Mouse (Mus musculus): ENCODE data around the gene Apba2. TPM values are rescaled to one million over a fixed set of nuclear protein-coding genes. Genes with fewer than 3 reads are reported as not detected.

Gene Apba2
- polyA plus RNA-seq, 1 experiment: not detected

GRCm38 (mm10) chr7:64662506-64662905, 161.0 kb downstream of the Apba2 start:
- Histone ChIP-seq H3K4me1 (ENCODE audit: control insufficient read depth, insufficient read depth, low read length) (no peaks in the 10 kb centered on the region), H3K27ac (ENCODE audit: insufficient read depth, low read depth, low read length) (no peak overlapping the region), H3K4me3 (ENCODE audit: insufficient read depth, low read length) (no peak overlapping the region)
- TF ChIP-seq CTCF (IDR thresholded peaks at IDR 0.05; ENCODE audit: low read depth, low read length) (no peak), POLR2A (IDR thresholded peaks at IDR 0.05; ENCODE audit: borderline replicate concordance, low read depth, low read length) (no peak)

DNA sequence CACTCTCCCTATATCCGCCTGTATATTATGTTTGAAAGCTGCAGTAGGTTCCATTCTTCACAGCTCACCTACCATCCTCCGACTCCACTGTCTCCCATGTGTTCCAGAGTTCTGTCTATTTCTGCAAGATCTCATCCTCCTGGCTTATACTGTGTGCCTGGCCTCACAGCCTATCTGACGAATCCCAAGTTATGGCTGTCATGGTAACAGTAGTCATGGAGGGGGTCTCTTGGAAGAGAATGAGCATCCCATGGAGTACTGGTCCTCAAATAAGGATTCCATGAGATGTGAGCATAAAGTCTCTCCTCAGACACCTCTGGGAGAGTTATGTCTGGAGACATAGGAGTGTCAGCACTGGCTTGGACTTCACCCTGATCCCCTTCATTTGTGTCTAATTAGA, 162.1 kb downstream of the Apba2 start:
- no peaks in the 10 kb centered on the region for H3K4me1 ChIP-seq (ENCODE audit: control insufficient read depth, insufficient read depth, low read length)
- H3K4me3 ChIP-seq (ENCODE audit: insufficient read depth, low read length): no peak overlapping the region
- TF ChIP-seq CTCF (IDR thresholded peaks at IDR 0.05; ENCODE audit: low read depth, low read length) (no peak), POLR2A (IDR thresholded peaks at IDR 0.05; ENCODE audit: borderline replicate concordance, low read depth, low read length) (no peak)
- no peak overlapping the region for H3K27ac ChIP-seq (ENCODE audit: insufficient read depth, low read depth, low read length)

DNA sequence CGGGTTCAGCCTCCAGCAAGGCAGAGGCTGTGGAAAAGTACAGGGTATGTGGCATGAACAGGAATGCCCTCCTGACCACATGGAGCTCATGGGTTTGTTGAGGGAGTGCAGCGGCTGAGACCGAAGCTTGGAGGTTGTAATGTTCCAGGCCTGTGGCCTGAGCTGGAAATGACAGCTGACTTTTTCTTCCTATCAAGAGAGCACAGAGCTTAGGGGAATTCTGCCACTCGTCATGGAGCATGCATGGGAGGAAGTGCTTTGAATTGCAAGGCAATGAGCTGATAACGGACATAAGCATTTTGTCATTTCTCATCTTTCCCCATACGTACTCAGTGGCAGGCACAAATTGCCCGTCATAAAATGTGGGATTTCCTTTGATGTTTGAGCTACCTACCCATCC, 163.6 kb downstream of the Apba2 start:
- Histone ChIP-seq H3K4me1 (ENCODE audit: control insufficient read depth, insufficient read depth, low read length) (no peaks in the 10 kb centered on the region), H3K27ac (ENCODE audit: insufficient read depth, low read depth, low read length) (no peak overlapping the region), H3K4me3 (ENCODE audit: insufficient read depth, low read length) (no peak overlapping the region)
- TF ChIP-seq POLR2A (IDR thresholded peaks at IDR 0.05; ENCODE audit: borderline replicate concordance, low read depth, low read length): no peak
- TF ChIP-seq CTCF (IDR thresholded peaks at IDR 0.05; ENCODE audit: low read depth, low read length): no peak

DNA sequence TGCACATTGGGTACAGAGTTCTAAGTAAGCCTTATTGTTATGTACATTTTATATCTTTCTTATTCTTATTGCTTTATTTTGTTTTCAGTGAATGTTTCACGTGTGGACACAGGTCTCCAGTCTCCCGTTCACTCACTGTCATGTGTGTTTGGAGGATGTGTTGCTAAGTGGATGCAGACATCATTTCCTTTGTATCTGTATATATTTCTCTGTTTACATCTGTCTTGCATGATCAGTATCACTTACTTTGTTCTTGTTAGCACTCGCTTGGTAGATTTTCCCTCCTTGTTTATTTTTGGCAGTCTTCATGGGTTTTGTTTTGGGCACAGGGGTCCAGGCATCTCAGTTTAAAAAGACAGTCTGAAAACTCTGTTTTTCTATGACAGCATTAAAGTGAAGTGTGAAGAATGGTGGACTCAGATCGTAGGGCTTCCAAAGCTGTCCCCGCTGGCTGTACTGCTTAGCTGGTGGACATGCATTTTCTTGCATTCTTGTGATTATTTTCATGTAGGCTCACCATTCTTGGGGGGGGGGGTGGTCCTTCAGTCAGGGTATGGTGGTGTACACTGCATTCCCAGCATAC, 164.3 kb downstream of the Apba2 start:
- TF ChIP-seq CTCF (IDR thresholded peaks at IDR 0.05; ENCODE audit: low read depth, low read length) (no peak), POLR2A (IDR thresholded peaks at IDR 0.05; ENCODE audit: borderline replicate concordance, low read depth, low read length) (no peak)
- H3K4me3 ChIP-seq (ENCODE audit: insufficient read depth, low read length): no peak overlapping the region
- H3K4me1 ChIP-seq (ENCODE audit: control insufficient read depth, insufficient read depth, low read length): no peaks in the 10 kb centered on the region
- H3K27ac ChIP-seq (ENCODE audit: insufficient read depth, low read depth, low read length): no peak overlapping the region

DNA sequence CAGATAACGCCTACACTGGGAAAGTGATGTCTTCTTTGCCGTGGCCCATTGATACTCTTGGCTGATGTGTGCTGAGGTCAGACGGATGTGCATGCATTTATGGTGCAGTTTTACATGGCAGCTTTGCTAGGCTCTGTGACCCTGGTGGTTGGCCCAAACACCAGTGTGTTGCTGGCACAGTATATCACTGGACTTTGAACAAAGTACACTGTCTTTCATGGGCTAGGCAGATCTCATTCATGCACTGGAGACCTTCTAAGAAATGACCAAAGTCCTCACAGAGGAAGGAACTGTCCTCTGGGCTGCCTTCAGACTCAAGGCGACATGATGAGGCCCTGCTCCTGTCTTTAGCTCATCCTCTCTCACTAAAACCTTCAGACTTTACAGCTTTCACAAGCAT, 166.5 kb downstream of the Apba2 start:
- Histone ChIP-seq H3K4me3 (ENCODE audit: insufficient read depth, low read length) (no peak overlapping the region), H3K4me1 (ENCODE audit: control insufficient read depth, insufficient read depth, low read length) (no peaks in the 10 kb centered on the region), H3K27ac (ENCODE audit: insufficient read depth, low read depth, low read length) (no peak overlapping the region)
- TF ChIP-seq POLR2A (IDR thresholded peaks at IDR 0.05; ENCODE audit: borderline replicate concordance, low read depth, low read length) (no peak), CTCF (IDR thresholded peaks at IDR 0.05; ENCODE audit: low read depth, low read length) (no peak)

DNA sequence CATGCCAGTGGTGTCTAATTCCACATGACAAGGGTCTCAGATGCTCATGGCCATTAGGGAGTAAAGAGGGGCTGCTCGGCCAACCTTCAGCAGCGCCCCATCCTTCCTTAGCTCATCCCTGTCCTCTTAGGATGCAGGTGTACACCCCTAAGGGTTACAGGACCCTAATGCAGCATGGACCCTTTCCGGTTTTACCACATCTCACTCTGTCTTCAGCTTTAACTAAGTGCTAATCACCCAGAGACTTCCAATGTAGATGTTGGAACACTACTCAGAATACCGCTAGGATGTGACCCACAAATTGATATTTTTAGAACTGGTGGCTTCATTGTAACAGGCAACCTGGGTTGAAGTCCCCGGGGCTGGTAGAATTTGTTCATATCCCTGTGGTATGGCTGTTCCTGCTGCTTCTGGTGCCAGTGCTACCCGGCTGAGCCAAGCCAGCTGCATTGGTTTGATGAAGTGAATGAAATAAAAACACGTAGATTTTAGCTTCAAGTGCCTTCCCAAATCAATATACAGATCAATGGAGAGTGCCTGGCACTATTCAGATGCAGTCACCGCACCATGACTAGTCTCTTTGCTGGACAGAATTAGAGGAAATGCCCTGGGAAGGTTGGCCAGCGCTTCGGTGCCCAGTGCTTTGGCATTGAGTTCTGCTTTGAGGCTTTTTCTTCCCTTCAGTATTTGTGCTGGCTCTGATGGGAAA, 178.4 kb downstream of the Apba2 start:
- Histone ChIP-seq H3K27ac (ENCODE audit: insufficient read depth, low read depth, low read length) (no peak overlapping the region), H3K4me1 (ENCODE audit: control insufficient read depth, insufficient read depth, low read length) (no peaks in the 10 kb centered on the region), H3K4me3 (ENCODE audit: insufficient read depth, low read length) (no peak overlapping the region)
- TF ChIP-seq CTCF (IDR thresholded peaks at IDR 0.05; ENCODE audit: low read depth, low read length) (no peak), POLR2A (IDR thresholded peaks at IDR 0.05; ENCODE audit: borderline replicate concordance, low read depth, low read length) (no peak)

DNA sequence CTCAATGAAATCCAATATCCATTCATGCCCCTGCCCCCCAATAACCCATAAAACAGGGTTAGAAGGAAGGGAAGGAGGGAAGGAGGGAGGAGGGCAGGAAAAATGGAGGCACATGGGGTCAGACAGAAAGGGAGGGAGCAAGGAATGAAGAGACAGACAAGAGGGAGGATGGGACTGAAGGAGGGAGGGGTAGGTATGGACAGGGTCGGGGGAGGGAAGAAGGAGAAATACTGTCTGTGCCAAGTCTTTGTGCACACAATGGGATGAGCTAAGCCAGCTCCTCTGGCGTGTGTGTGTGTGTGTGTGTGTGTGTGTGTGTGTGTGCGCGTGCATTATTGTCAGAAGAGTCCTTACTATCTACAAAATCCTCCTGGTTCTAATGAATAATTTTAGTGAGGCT, 183.4 kb downstream of the Apba2 start:
- Histone ChIP-seq H3K4me3 (ENCODE audit: insufficient read depth, low read length) (no peak overlapping the region), H3K27ac (ENCODE audit: insufficient read depth, low read depth, low read length) (no peak overlapping the region), H3K4me1 (ENCODE audit: control insufficient read depth, insufficient read depth, low read length) (no peaks in the 10 kb centered on the region)
- TF ChIP-seq POLR2A (IDR thresholded peaks at IDR 0.05; ENCODE audit: borderline replicate concordance, low read depth, low read length) (no peak), CTCF (IDR thresholded peaks at IDR 0.05; ENCODE audit: low read depth, low read length) (no peak)

DNA sequence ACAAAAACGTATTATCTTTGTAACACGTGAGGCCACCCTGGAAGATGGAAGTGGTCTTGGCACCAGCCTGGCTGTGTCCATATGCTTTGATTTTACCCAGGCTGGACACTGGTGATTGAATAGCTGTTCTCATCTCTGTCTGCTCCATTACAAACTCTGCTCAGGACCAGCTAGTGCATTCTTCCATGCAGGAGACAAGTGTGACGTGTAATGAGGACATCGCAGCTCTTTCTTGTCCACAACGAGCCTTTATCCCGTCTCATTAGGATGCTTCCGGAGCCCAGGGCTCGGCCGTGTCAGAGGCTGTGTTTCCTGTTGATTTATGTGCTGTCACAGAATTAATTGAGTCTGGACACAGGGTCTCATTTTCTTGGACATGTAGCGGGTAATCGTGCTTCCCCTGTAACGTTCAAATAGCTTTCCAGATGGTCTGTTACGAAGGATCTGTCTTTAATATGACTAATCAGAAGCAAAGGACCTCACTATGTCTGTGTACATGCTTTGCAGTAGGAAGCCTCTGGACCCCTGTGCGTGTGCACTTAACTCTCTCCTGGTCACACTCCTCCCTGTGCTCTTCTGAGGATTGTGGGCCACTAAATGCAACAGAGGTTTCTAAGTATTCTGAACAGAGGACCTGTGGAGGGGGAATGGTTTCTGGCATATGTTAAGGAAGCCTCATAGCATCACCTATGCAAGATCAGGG, 186.8 kb downstream of the Apba2 start:
- no peak overlapping the region for H3K27ac ChIP-seq (ENCODE audit: insufficient read depth, low read depth, low read length)
- TF ChIP-seq POLR2A (IDR thresholded peaks at IDR 0.05; ENCODE audit: borderline replicate concordance, low read depth, low read length) (no peak), CTCF (IDR thresholded peaks at IDR 0.05; ENCODE audit: low read depth, low read length) (no peak)
- H3K4me3 ChIP-seq (ENCODE audit: insufficient read depth, low read length): no peak overlapping the region
- H3K4me1 ChIP-seq (ENCODE audit: control insufficient read depth, insufficient read depth, low read length): no peaks in the 10 kb centered on the region

GRCm38 (mm10) chr7:64691831-64692230, 190.3 kb downstream of the Apba2 start:
- TF ChIP-seq POLR2A (IDR thresholded peaks at IDR 0.05; ENCODE audit: borderline replicate concordance, low read depth, low read length): no peak
- no peak for TF ChIP-seq CTCF (IDR thresholded peaks at IDR 0.05; ENCODE audit: low read depth, low read length)
- Histone ChIP-seq H3K27ac (ENCODE audit: insufficient read depth, low read depth, low read length) (no peak overlapping the region), H3K4me3 (ENCODE audit: insufficient read depth, low read length) (no peak overlapping the region), H3K4me1 (ENCODE audit: control insufficient read depth, insufficient read depth, low read length) (no peaks in the 10 kb centered on the region)

DNA sequence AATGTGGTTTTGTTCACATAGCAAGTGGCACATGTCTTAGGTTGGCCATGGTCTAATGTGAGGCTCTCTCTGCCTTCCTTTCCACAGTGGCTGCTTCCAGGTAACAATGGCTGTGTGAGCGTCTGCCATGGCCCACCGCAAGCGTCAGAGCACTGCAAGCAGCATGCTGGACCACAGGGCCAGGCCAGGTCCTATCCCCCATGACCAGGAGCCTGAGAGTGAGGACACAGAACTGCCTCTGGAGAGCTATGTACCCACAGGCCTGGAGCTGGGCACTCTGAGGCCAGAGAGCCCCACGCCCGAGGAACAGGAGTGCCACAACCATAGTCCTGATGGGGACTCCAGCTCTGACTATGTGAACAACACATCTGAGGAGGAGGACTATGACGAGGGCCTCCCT, 193.4 kb downstream of the Apba2 start:
- Histone ChIP-seq H3K4me3 (ENCODE audit: insufficient read depth, low read length) (no peak overlapping the region), H3K4me1 (ENCODE audit: control insufficient read depth, insufficient read depth, low read length) (no peaks in the 10 kb centered on the region), H3K27ac (ENCODE audit: insufficient read depth, low read depth, low read length) (no peak overlapping the region)
- TF ChIP-seq POLR2A (IDR thresholded peaks at IDR 0.05; ENCODE audit: borderline replicate concordance, low read depth, low read length) (no peak), CTCF (IDR thresholded peaks at IDR 0.05; ENCODE audit: low read depth, low read length) (no peak)
